Mouse (Mus musculus) cerebellum, adult 8-10 months (tissue): ENCODE results near the gene Auh.
A peak's percentile ranks its signal among the peaks of the same experiment; 100 is the strongest.

Source experiments
- DNase-seq: peaks from one replicate; pipeline ENCODE4 v3.0.0; 2022

The Auh gene

GRCm38 (mm10) chr13:52921065-52921825, 8.2 kb downstream of the Auh start:
- no peak for DNase-seq

- no peak for DNase-seq
These were observed 9.6 kb downstream of the Auh start for GRCm38 (mm10) chr13:52919790-52920352.

GRCm38 (mm10) chr13:52918333-52918732, 11.1 kb downstream of the Auh start:
- no peak for DNase-seq

- DNase-seq: no peak
These were observed 14.8 kb downstream of the Auh start for GRCm38 (mm10) chr13:52914591-52915110.

GRCm38 (mm10) chr13:52913926-52914325, 15.6 kb downstream of the Auh start:
- no peak for DNase-seq

- no peak for DNase-seq
These were observed 17.0 kb downstream of the Auh start for GRCm38 (mm10) chr13:52912495-52912894.

- no peak for DNase-seq
These were observed 18.2 kb downstream of the Auh start for GRCm38 (mm10) chr13:52911259-52911658.

GRCm38 (mm10) chr13:52906296-52906695, 23.2 kb downstream of the Auh start:
- no peak for DNase-seq

GRCm38 (mm10) chr13:52904175-52904574, 25.3 kb downstream of the Auh start:
- DNase-seq: no peak

GRCm38 (mm10) chr13:52903767-52904166, 25.7 kb downstream of the Auh start:
- no peak for DNase-seq

GRCm38 (mm10) chr13:52902517-52902916, 27.0 kb downstream of the Auh start:
- DNase-seq: no peak

- no peak for DNase-seq
These were observed 29.8 kb downstream of the Auh start for GRCm38 (mm10) chr13:52899664-52900063.

GRCm38 (mm10) chr13:52897806-52898205, 31.7 kb downstream of the Auh start:
- DNase-seq: no peak

GRCm38 (mm10) chr13:52892791-52893190, 36.7 kb downstream of the Auh start:
- DNase-seq: peak; percentile 52

- DNase-seq: peak; percentile 66
These were observed 37.4 kb downstream of the Auh start for GRCm38 (mm10) chr13:52892065-52892503.

GRCm38 (mm10) chr13:52890313-52890712, 39.2 kb downstream of the Auh start:
- DNase-seq: no peak

GRCm38 (mm10) chr13:52886779-52887178, 42.7 kb downstream of the Auh start:
- no peak for DNase-seq

GRCm38 (mm10) chr13:52883960-52884326, 45.5 kb downstream of the Auh start:
- DNase-seq: no peak

GRCm38 (mm10) chr13:52883084-52883959, 46.2 kb downstream of the Auh start:
- no peak for DNase-seq

GRCm38 (mm10) chr13:52880386-52880785, 49.1 kb downstream of the Auh start:
- DNase-seq: no peak

GRCm38 (mm10) chr13:52879918-52880317, 49.6 kb downstream of the Auh start:
- peak; percentile 34 for DNase-seq

GRCm38 (mm10) chr13:52879291-52879690, 50.2 kb downstream of the Auh start:
- DNase-seq: no peak

GRCm38 (mm10) chr13:52878823-52879222, 50.7 kb downstream of the Auh start:
- no peak for DNase-seq
